9 mouse cellular contexts compared by ENCODE assay signal in the genomic region with DNA sequence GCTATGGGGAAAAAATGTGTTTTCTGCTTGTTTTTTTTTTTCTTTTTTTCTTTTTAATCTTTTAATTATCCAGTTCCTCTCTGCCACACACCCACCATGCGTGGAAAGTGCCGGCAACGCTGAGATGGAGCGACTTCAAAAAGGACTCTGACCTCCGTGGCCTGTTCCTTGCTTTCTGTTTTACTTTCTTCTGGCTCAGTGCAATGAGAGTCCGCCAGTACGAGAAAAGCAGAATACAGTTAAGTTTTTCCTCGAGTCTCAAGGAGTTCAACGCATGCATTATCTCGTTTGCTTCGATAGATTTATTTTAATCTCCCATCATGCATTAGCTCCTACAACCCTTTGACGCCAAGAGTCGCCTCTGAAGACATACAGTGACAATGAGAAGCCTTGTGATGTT.
DNase-seq lines count a peak whose midpoint lies in the region; ATAC-seq and TF ChIP-seq lines count a peak whose summit lies in the region.
"Had no signal": no experiment of that assay in that cellular context is flagged by ENCODE, and none has a peak within 500 bp of the region (broad histone marks: within the 10 kb centered on the region; RNA-seq: fewer than 3 reads in every experiment).

No protein-coding gene starts in this region.

- no peak for TF ChIP-seq CTCF in intestine, postnatal 0 days (IDR thresholded peaks at IDR 0.05; ENCODE audit: low read depth)

- no peaks in the 10 kb centered on the region for H3K36me3 ChIP-seq in embryonic facial prominence, embryonic 15.5 days
- H3K36me3 ChIP-seq in intestine, postnatal 0 days (ENCODE audit: control insufficient read depth, insufficient read depth): no peaks in the 10 kb centered on the region

- H3K4me3 ChIP-seq in embryonic facial prominence, embryonic 15.5 days (replicated peaks): peak overlapping the region; percentile 31
- peak overlapping the region; percentile 32 for H3K4me3 ChIP-seq in intestine, postnatal 0 days (ENCODE audit: low read depth, low read length)
- H3K4me3 ChIP-seq: erythroblast, embryonic 14.5 days had no signal

- peaks cover 12% of the 10 kb centered on the region for H3K4me1 ChIP-seq in embryonic facial prominence, embryonic 15.5 days
- 0 out of 2 replicates have a peak, but pooled peaks cover 5% of the 10 kb centered on the region for H3K4me1 ChIP-seq in intestine, postnatal 0 days (replicated peaks; ENCODE audit: control insufficient read depth, insufficient read depth, low read length)

- no peaks in the 10 kb centered on the region for H3K27me3 ChIP-seq in embryonic facial prominence, embryonic 15.5 days
- H3K27me3 ChIP-seq in intestine, postnatal 0 days (replicated peaks; ENCODE audit: control insufficient read depth, insufficient read depth, low read length): no peaks in the 10 kb centered on the region

- DNase-seq in embryo, embryonic 10 days (ENCODE audit: low spot score): peak; percentile 40
- DNase-seq in embryo, embryonic 9.5 days (ENCODE audit: extremely low spot score): no peak
- peak; percentile 20 for DNase-seq in mesoderm, embryonic 11.5 days (ENCODE audit: low read depth, low spot score)
- DNase-seq in gastrocnemius, postnatal 25 days: no peak
- no peak for DNase-seq in right cerebral cortex, adult 18-20 months
- DNase-seq in cerebellum, postnatal 36 days: no peak

- WGBS in embryonic facial prominence, embryonic 15.5 days: 18% methylated on average over 13 of the region's 13 CpGs
- WGBS in intestine, postnatal 0 days: 19% methylated on average over 13 of the region's 13 CpGs

- no peak overlapping the region for H3K27ac ChIP-seq in embryonic facial prominence, embryonic 15.5 days (replicated peaks)
- no peak overlapping the region for H3K27ac ChIP-seq in intestine, postnatal 0 days (ENCODE audit: low read depth, low read length)

- H3K9ac ChIP-seq in embryonic facial prominence, embryonic 15.5 days: no peak overlapping the region
- H3K9ac ChIP-seq in intestine, postnatal 0 days (ENCODE audit: low read depth, low read length): peak overlapping the region; percentile 31; the same call in 1 of the 2 replicates

- H3K9me3 ChIP-seq in embryonic facial prominence, embryonic 15.5 days (replicated peaks): no peaks in the 10 kb centered on the region
- no peaks in the 10 kb centered on the region for H3K9me3 ChIP-seq in intestine, postnatal 0 days (ENCODE audit: control insufficient read depth)

- peak overlapping the region; percentile 47 for H3K4me2 ChIP-seq in embryonic facial prominence, embryonic 15.5 days (replicated peaks)
- peak overlapping the region; percentile 63 for H3K4me2 ChIP-seq in intestine, postnatal 0 days (replicated peaks; ENCODE audit: low read depth)

- ATAC-seq in embryonic facial prominence, embryonic 15.5 days (ENCODE audit: insufficient number of reproducible peaks, low FRiP score, low TSS enrichment, low read depth): no peak
- no peak for ATAC-seq in intestine, postnatal 0 days

Comparison
In these comparisons a context has a peak if more than half of its experiments do, and no peak if none do; other contexts are left out.
1. DNase-seq: peak in embryo, embryonic 10 days (single experiment) and mesoderm, embryonic 11.5 days (single experiment); none in embryo, embryonic 9.5 days (single experiment), gastrocnemius, postnatal 25 days (single experiment), right cerebral cortex, adult 18-20 months (single experiment) and cerebellum, postnatal 36 days (0 of 2).